Mouse (Mus musculus): ENCODE data around the gene Cmip.
A peak's percentile ranks its signal among the peaks of the same experiment; 100 is the strongest.

Cmip gene

GRCm38 (mm10) chr8:117342735-117343385 is 86.0 kb downstream of the Cmip start:
- ATAC-seq (ENCODE audit: insufficient number of reproducible peaks, low FRiP score, low TSS enrichment), result no peak

GRCm38 (mm10) chr8:117343484-117343883 is 86.6 kb downstream of the Cmip start:
- ATAC-seq (ENCODE audit: insufficient number of reproducible peaks, low FRiP score, low TSS enrichment), result no peak

- ATAC-seq (ENCODE audit: insufficient number of reproducible peaks, low FRiP score, low TSS enrichment), result no peak
Measured at GRCm38 (mm10) chr8:117344899-117345298, 88.0 kb downstream of the Cmip start.

- ATAC-seq (ENCODE audit: insufficient number of reproducible peaks, low FRiP score, low TSS enrichment), result no peak
Measured at GRCm38 (mm10) chr8:117345376-117345775, 88.5 kb downstream of the Cmip start.

- ATAC-seq (ENCODE audit: insufficient number of reproducible peaks, low FRiP score, low TSS enrichment), result no peak
Measured at GRCm38 (mm10) chr8:117347556-117347955, 90.7 kb downstream of the Cmip start.

- no peak for ATAC-seq (ENCODE audit: insufficient number of reproducible peaks, low FRiP score, low TSS enrichment)
Measured at GRCm38 (mm10) chr8:117348718-117349394, 92.0 kb downstream of the Cmip start.

- ATAC-seq (ENCODE audit: insufficient number of reproducible peaks, low FRiP score, low TSS enrichment), result no peak
Measured at GRCm38 (mm10) chr8:117349541-117349940, 92.7 kb downstream of the Cmip start.

- ATAC-seq (ENCODE audit: insufficient number of reproducible peaks, low FRiP score, low TSS enrichment), result no peak
Measured at GRCm38 (mm10) chr8:117352098-117352497, 95.2 kb downstream of the Cmip start.

GRCm38 (mm10) chr8:117355111-117355831 is 98.4 kb downstream of the Cmip start:
- ATAC-seq (ENCODE audit: insufficient number of reproducible peaks, low FRiP score, low TSS enrichment), result no peak

GRCm38 (mm10) chr8:117356109-117356672 is 99.3 kb downstream of the Cmip start:
- ATAC-seq (ENCODE audit: insufficient number of reproducible peaks, low FRiP score, low TSS enrichment), result no peak

- ATAC-seq (ENCODE audit: insufficient number of reproducible peaks, low FRiP score, low TSS enrichment), result no peak
Measured at GRCm38 (mm10) chr8:117357491-117358467, 100.9 kb downstream of the Cmip start.

GRCm38 (mm10) chr8:117360172-117360930 is 103.5 kb downstream of the Cmip start:
- ATAC-seq (ENCODE audit: insufficient number of reproducible peaks, low FRiP score, low TSS enrichment), result no peak

- ATAC-seq (ENCODE audit: insufficient number of reproducible peaks, low FRiP score, low TSS enrichment), result no peak
Measured at GRCm38 (mm10) chr8:117361595-117362437, 105.0 kb downstream of the Cmip start.

GRCm38 (mm10) chr8:117362438-117362726 is 105.5 kb downstream of the Cmip start:
- ATAC-seq (ENCODE audit: insufficient number of reproducible peaks, low FRiP score, low TSS enrichment), result no peak

- peak; percentile 52 for ATAC-seq (ENCODE audit: insufficient number of reproducible peaks, low FRiP score, low TSS enrichment)
Measured at GRCm38 (mm10) chr8:117363291-117363690, 106.4 kb downstream of the Cmip start.

GRCm38 (mm10) chr8:117364374-117365160 is 107.7 kb downstream of the Cmip start:
- ATAC-seq (ENCODE audit: insufficient number of reproducible peaks, low FRiP score, low TSS enrichment), result no peak

- ATAC-seq (ENCODE audit: insufficient number of reproducible peaks, low FRiP score, low TSS enrichment), result no peak
Measured at GRCm38 (mm10) chr8:117366475-117366874, 109.6 kb downstream of the Cmip start.

GRCm38 (mm10) chr8:117367441-117367840 is 110.6 kb downstream of the Cmip start:
- no peak for ATAC-seq (ENCODE audit: insufficient number of reproducible peaks, low FRiP score, low TSS enrichment)
